Mouse (Mus musculus): ENCODE measurements around the gene Cldn34c1. TPM values are rescaled to one million over a fixed set of nuclear protein-coding genes. Genes with fewer than 3 reads are reported as not detected.

Gene Cldn34c1
- 3.1 TPM for polyA plus RNA-seq (2017; shearing (Covaris generic))

DNA sequence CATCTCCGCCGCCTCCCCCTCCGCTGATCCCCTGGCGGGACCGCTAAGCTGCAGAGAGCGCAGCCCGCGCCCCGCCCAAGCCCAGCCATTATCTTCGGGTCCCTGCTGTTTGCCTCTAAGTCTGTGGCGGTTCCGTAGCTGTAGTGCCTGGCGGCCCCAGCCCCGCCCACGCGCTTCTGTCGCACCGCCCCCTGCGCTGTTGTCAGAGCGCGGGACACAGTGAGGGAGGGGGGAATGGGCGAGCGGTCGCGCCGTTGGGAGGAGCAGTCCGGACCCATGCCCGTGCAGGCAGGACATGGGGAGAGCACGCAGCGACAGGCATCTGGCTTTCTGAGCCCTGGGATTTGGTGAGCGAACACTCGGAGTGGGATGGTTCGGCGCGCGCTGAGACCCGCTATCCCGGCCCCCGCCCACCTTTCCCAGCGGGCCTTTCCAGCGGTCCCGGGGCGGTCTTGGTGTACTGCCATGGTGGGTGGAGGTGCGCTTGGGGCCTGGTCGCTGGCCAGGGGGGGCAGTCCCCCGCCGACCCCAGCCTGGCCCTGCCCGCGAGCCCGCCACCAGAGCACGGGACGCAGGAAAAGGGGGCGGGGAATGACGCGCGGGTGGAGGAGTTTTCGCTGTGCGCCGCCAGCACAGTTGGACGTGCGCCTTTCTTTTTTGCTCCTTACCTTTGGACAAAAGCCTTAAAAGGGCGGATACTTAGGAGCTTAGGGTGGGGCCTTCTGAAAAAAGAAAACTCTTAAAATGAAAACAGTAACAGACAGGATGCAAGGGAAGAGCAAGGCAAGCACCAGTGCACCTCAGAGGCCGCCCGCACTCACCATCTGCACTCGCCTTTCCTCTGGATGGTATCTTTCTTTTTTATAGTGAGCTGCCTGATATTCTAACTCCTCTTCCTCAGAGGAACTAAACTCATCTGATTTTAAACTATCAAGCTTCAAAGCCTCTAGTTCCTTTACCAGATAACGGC is at the start of gene Cldn34c1:
Gene Cldn34c1 (plus strand): TSS at position 205 of the 970 bp plus-strand sequence.

DNA sequence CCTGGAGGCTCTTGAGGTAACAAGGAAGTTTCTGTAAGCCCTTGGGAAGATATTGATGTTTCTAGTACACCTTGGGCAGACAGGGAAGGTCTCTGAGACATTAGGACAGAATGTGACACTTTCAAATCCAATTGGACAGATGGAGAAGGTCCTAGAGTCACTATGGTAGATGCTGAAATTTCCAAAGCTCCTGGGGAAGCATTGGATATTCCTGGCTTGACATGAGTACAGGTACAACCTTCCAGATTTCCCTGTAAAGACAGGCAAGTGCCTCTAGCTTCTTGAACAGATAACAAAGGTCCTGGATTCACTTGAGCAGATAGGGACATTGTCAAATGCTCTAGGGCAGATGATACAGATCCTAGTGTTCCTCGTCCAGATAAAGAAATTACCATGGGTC is 119.1 kb downstream of the Cldn34c1 start, which contains the start of gene Srsx:
Gene Srsx (minus strand): TSS at position 101 of the 400 bp plus-strand sequence.

Other genes starting within 250 kb of the Cldn34c1 start
- gene Gm17521, start 73.8 kb upstream of the Cldn34c1 start, polyA plus RNA-seq (2017; shearing (Covaris generic)), result not detected
- gene Srsx, start 119.0 kb downstream of the Cldn34c1 start, polyA plus RNA-seq (2017; shearing (Covaris generic)), result not detected
- gene Gm17577, start 143.4 kb downstream of the Cldn34c1 start, polyA plus RNA-seq (2017; shearing (Covaris generic)), result not detected

Data from inflammation-experienced regulatory T-cells, adult 16 weeks (primary cell).